Mouse (Mus musculus) mature B cell (primary cell): ENCODE results near the gene Ptprn2.

ENCODE experiments used
- in situ Hi-C: fragments of 300-500 bp; cut with MboI; formaldehyde crosslinking; loops from 2 replicates; pipeline ENCODE4 v1.14.3; 2019

Ptprn2 gene

GRCm38 (mm10) chr12:116778095-116779090 is 292.9 kb downstream of the Ptprn2 start:
- in situ Hi-C loops: no loop called here

- in situ Hi-C loops: no loop called here
These were observed 294.9 kb downstream of the Ptprn2 start for GRCm38 (mm10) chr12:116780419-116780818.

GRCm38 (mm10) chr12:116785731-116786130 is 300.2 kb downstream of the Ptprn2 start:
- in situ Hi-C loops: no loop called here

GRCm38 (mm10) chr12:116788346-116788745 is 302.8 kb downstream of the Ptprn2 start:
- in situ Hi-C loops: no loop called here

- in situ Hi-C loops: no loop called here
These were observed 317.8 kb downstream of the Ptprn2 start for GRCm38 (mm10) chr12:116803331-116803730.

- in situ Hi-C loops: no loop called here
These were observed 319.2 kb downstream of the Ptprn2 start for GRCm38 (mm10) chr12:116804712-116805111.

- in situ Hi-C loops: no loop called here
These were observed 319.7 kb downstream of the Ptprn2 start for GRCm38 (mm10) chr12:116805129-116805809.

GRCm38 (mm10) chr12:116806089-116806488 is 320.6 kb downstream of the Ptprn2 start:
- in situ Hi-C loops: no loop called here

- in situ Hi-C loops: no loop called here
These were observed 327.5 kb downstream of the Ptprn2 start for GRCm38 (mm10) chr12:116813012-116813411.

- in situ Hi-C loops: no loop called here
These were observed 334.3 kb downstream of the Ptprn2 start for GRCm38 (mm10) chr12:116819836-116820235.

- in situ Hi-C loops: no loop called here
These were observed 337.8 kb downstream of the Ptprn2 start for GRCm38 (mm10) chr12:116823341-116823740.

- in situ Hi-C loops: no loop called here
These were observed 342.2 kb downstream of the Ptprn2 start for GRCm38 (mm10) chr12:116827748-116828147.

- in situ Hi-C loops: no loop called here
These were observed 353.2 kb downstream of the Ptprn2 start for GRCm38 (mm10) chr12:116838611-116839192.

- in situ Hi-C loops: no loop called here
These were observed 357.3 kb downstream of the Ptprn2 start for GRCm38 (mm10) chr12:116842723-116843272.

- in situ Hi-C loops: no loop called here
These were observed 360.7 kb downstream of the Ptprn2 start for GRCm38 (mm10) chr12:116846220-116846619.

- in situ Hi-C loops: no loop called here
These were observed 361.5 kb downstream of the Ptprn2 start for GRCm38 (mm10) chr12:116847021-116847420.

GRCm38 (mm10) chr12:116856307-116856706 is 370.8 kb downstream of the Ptprn2 start:
- in situ Hi-C loops: no loop called here

GRCm38 (mm10) chr12:116861360-116862017 is 376.0 kb downstream of the Ptprn2 start:
- in situ Hi-C loops: no loop called here

- in situ Hi-C loops: no loop called here
These were observed 377.9 kb downstream of the Ptprn2 start for GRCm38 (mm10) chr12:116863291-116863899.

- in situ Hi-C loops: no loop called here
These were observed 388.5 kb downstream of the Ptprn2 start for GRCm38 (mm10) chr12:116873866-116874585.
